8 mouse cellular contexts compared by ENCODE assay signal in the genomic region with DNA sequence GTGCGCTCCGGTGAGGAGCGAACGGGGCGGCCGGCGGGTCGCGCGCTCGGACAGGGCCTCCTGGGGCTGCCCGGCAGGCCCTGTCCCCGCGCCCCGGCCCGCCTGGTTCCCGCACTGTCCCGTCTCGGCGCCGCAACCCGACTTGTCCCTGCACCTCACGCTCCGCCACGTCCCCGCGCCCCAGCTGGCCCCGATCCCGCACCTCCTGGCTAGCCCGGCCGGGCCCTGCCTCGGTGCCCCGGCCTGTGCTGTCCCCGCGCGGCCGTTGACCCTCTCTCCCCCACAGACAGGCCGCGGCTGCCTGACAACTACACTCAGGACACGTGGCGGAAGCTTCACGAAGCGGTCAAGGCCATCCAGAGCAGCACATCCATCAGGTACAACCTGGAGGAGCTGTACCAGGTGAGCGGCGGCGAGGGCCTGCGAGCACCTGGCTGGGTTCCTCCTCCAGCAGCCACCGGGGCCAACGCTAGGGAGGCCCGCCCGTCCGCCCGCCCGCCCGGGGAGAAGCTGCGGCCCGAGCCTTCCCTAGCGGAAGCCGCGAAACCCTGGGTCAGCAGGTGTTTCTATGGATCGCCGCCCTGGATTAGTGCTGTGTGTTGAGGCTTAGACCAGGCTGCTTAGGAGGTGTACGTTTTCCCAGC. TPM values are rescaled to one million over a fixed set of nuclear protein-coding genes. Genes with fewer than 3 reads are reported as not detected.
A peak's percentile ranks its signal among the peaks of the same experiment; 100 is the strongest.
DNase-seq lines count a peak whose midpoint lies in the region; ATAC-seq lines count a peak whose summit lies in the region.

No protein-coding gene starts in this region.

- H3K4me1 ChIP-seq in heart, embryonic 15.5 days (replicated peaks): peaks cover 37% of the 10 kb centered on the region
- peaks cover 28% of the 10 kb centered on the region for H3K4me1 ChIP-seq in limb, embryonic 10.5 days
- peaks cover 22% of the 10 kb centered on the region for H3K4me1 ChIP-seq in midbrain, embryonic 16.5 days (ENCODE audit: control insufficient read depth, insufficient read depth, low read length)

- peak overlapping the region; percentile 91 for H3K27ac ChIP-seq in heart, embryonic 15.5 days
- H3K27ac ChIP-seq in limb, embryonic 10.5 days: peak overlapping the region; percentile 94
- peak overlapping the region; percentile 90 for H3K27ac ChIP-seq in midbrain, embryonic 16.5 days (ENCODE audit: low read length)

- no peaks in the 10 kb centered on the region; the same call in 1 of the 2 replicates for H3K36me3 ChIP-seq in heart, embryonic 15.5 days
- peaks cover 31% of the 10 kb centered on the region for H3K36me3 ChIP-seq in limb, embryonic 10.5 days
- 0 out of 2 replicates have a peak, but pooled peaks cover 2% of the 10 kb centered on the region for H3K36me3 ChIP-seq in midbrain, embryonic 16.5 days (ENCODE audit: control insufficient read depth, insufficient read depth, low read length)

- peak overlapping the region; percentile 88 for H3K4me3 ChIP-seq in heart, embryonic 15.5 days
- H3K4me3 ChIP-seq in limb, embryonic 10.5 days: peak overlapping the region; percentile 81
- H3K4me3 ChIP-seq in midbrain, embryonic 16.5 days (ENCODE audit: low read depth, low read length): peak overlapping the region; percentile 82

- peak overlapping the region; percentile 95 for H3K9ac ChIP-seq in heart, embryonic 15.5 days
- H3K9ac ChIP-seq in midbrain, embryonic 16.5 days (ENCODE audit: low read depth, low read length): peak overlapping the region; percentile 96

- no peaks in the 10 kb centered on the region for H3K9me3 ChIP-seq in heart, embryonic 15.5 days (replicated peaks)
- no peaks in the 10 kb centered on the region for H3K9me3 ChIP-seq in limb, embryonic 10.5 days (replicated peaks)
- no peaks in the 10 kb centered on the region for H3K9me3 ChIP-seq in midbrain, embryonic 16.5 days (replicated peaks; ENCODE audit: control insufficient read depth, low read length, poor library complexity, severe bottlenecking)

- H3K27me3 ChIP-seq in heart, embryonic 15.5 days: no peaks in the 10 kb centered on the region
- H3K27me3 ChIP-seq in limb, embryonic 10.5 days (ENCODE audit: low read depth, poor library complexity, severe bottlenecking): no peaks in the 10 kb centered on the region
- no peaks in the 10 kb centered on the region for H3K27me3 ChIP-seq in midbrain, embryonic 16.5 days (ENCODE audit: control insufficient read depth, insufficient read depth, low read depth, low read length)

- under 1% methylated on average over 60 of the region's 63 CpGs for WGBS in heart, embryonic 15.5 days
- WGBS in limb, embryonic 10.5 days: under 1% methylated on average over 63 of the region's 63 CpGs
- WGBS in midbrain, embryonic 16.5 days: 0% methylated on average over 48 of the region's 63 CpGs

- ATAC-seq in heart, embryonic 15.5 days (replicated peaks; ENCODE audit: insufficient number of reproducible peaks, insufficient read depth, low FRiP score, low read depth): peak; percentile 37
- peak; percentile 49 for ATAC-seq in midbrain, embryonic 16.5 days

- peak; percentile 82 for DNase-seq in cerebellum, adult 9-11 months
- DNase-seq in cerebellum, adult 11 months: no peak
- DNase-seq in B cell, adult 2 months: peak; percentile 41 to 53
- peak; percentile 55 for DNase-seq in embryo, embryonic 10 days (ENCODE audit: low spot score)
- DNase-seq in limb, embryonic 10.5 days (ENCODE audit: low spot score): no peak
- DNase-seq in thymus, postnatal 10 days (ENCODE audit: low spot score in 2 of 2): peak; percentile 44 to 57

- H3K4me2 ChIP-seq in heart, embryonic 15.5 days: peak overlapping the region; percentile 91
- H3K4me2 ChIP-seq in midbrain, embryonic 16.5 days (ENCODE audit: low read length): peak overlapping the region; percentile 98

RNA-seq across cellular contexts. Expression of gene Cul4a, which starts 0.6 kb away (rescaled TPM):
- polyA plus RNA-seq in heart, embryonic 15.5 days (2015; fragmentation: Nextera tagmentation; extraction: Ambion mirVana): 88.5 and 97.8 TPM in 2 replicates
- 92.4 and 104 TPM in 2 replicates for polyA plus RNA-seq in limb, embryonic 10.5 days (2016; fragmentation: Nextera tagmentation; extraction: Ambion mirVana)
- 72.9 and 77.1 TPM in 2 replicates for polyA plus RNA-seq in midbrain, embryonic 16.5 days (2015; fragmentation: Nextera tagmentation; extraction: Ambion mirVana)

RNA-seq across cellular contexts. Expression of gene Pcid2, which starts 0.8 kb away (rescaled TPM):
- 22.3 and 25.4 TPM in 2 replicates for polyA plus RNA-seq in heart, embryonic 15.5 days (2015; fragmentation: Nextera tagmentation; extraction: Ambion mirVana)
- polyA plus RNA-seq in limb, embryonic 10.5 days (2016; fragmentation: Nextera tagmentation; extraction: Ambion mirVana): 62.9 and 65.8 TPM in 2 replicates
- 38.6 and 42.3 TPM in 2 replicates for polyA plus RNA-seq in midbrain, embryonic 16.5 days (2015; fragmentation: Nextera tagmentation; extraction: Ambion mirVana)

RNA-seq across cellular contexts. Expression of gene Proz, which starts 45.3 kb away (rescaled TPM):
- 0.33 and 0.62 TPM in 2 replicates for polyA plus RNA-seq in heart, embryonic 15.5 days (2015; fragmentation: Nextera tagmentation; extraction: Ambion mirVana)
- polyA plus RNA-seq in limb, embryonic 10.5 days (2016; fragmentation: Nextera tagmentation; extraction: Ambion mirVana): 0.20 and 0.33 TPM in 2 replicates
- 1.2 and 2.0 TPM in 2 replicates for polyA plus RNA-seq in midbrain, embryonic 16.5 days (2015; fragmentation: Nextera tagmentation; extraction: Ambion mirVana)

RNA-seq across cellular contexts. Expression of gene Lamp1, which starts 52.9 kb away (rescaled TPM):
- polyA plus RNA-seq in heart, embryonic 15.5 days (2015; fragmentation: Nextera tagmentation; extraction: Ambion mirVana): 285 and 316 TPM in 2 replicates
- polyA plus RNA-seq in limb, embryonic 10.5 days (2016; fragmentation: Nextera tagmentation; extraction: Ambion mirVana): 186 and 196 TPM in 2 replicates
- polyA plus RNA-seq in midbrain, embryonic 16.5 days (2015; fragmentation: Nextera tagmentation; extraction: Ambion mirVana): 263 and 294 TPM in 2 replicates

Comparison
In these comparisons a context has a peak if more than half of its experiments do, and no peak if none do; other contexts are left out.
1. DNase-seq: peak in cerebellum, adult 9-11 months (single experiment), B cell, adult 2 months (2 of 2), embryo, embryonic 10 days (single experiment) and thymus, postnatal 10 days (2 of 2); none in cerebellum, adult 11 months (single experiment) and limb, embryonic 10.5 days (single experiment).
2. Peak in every context shown above with its lines, with median percentiles within 50 percentile points of each other: H3K27ac ChIP-seq and H3K4me3 ChIP-seq.